17 mouse cellular contexts compared by ENCODE assay signal in genomic region chr2:152947098-152947497, GRCm38 (mm10). TPM values are rescaled to one million over a fixed set of nuclear protein-coding genes. Genes with fewer than 3 reads are reported as not detected.
DNase-seq lines count a peak whose midpoint lies in the region; ATAC-seq and TF ChIP-seq lines count a peak whose summit lies in the region.
"Had no signal": no experiment of that assay in that cellular context is flagged by ENCODE, and none has a peak within 500 bp of the region (broad histone marks: within the 10 kb centered on the region; RNA-seq: fewer than 3 reads in every experiment).

No protein-coding gene starts in this region.

- DNase-seq in cerebellum, adult 8-10 months = peak; percentile 28
- DNase-seq in layer of hippocampus, adult 11-12 months (ENCODE audit: low spot score) = peak; percentile 69
- DNase-seq in layer of hippocampus, postnatal 25 days (ENCODE audit: extremely low spot score in 1 of 2, low spot score in 1 of 2) = no peak
- peak; percentile 79 for DNase-seq in brain, embryonic 14.5 days (ENCODE audit: low read depth)
- DNase-seq in layer of hippocampus, adult 9-11 months = peak; percentile 78
- DNase-seq in urinary bladder, adult 18-20 months (ENCODE audit: low spot score in 2 of 2) = no peak
- DNase-seq in heart, adult 18-20 months = no peak
- DNase-seq: adrenal gland, postnatal 25 days; heart, postnatal 14 days; right cerebral cortex, postnatal 4 days had no signal

- TF ChIP-seq POLR2A in brain, embryonic 14.5 days (IDR thresholded peaks at IDR 0.05; ENCODE audit: borderline replicate concordance, extremely low read depth, insufficient read depth, insufficient read length, poor library complexity, severe bottlenecking) = no peak

- ATAC-seq in cerebellum, adult (ENCODE audit: insufficient number of reproducible peaks, low FRiP score, low TSS enrichment) = no peak
- ATAC-seq: intestine, embryonic 15.5 days had no signal

- TF ChIP-seq CTCF in brain, embryonic 14.5 days (IDR thresholded peaks at IDR 0.05; ENCODE audit: borderline replicate concordance, extremely low read depth, insufficient read depth, insufficient read length) = no peak

RNA-seq across cellular contexts. Expression of gene Dusp15, which starts 4.4 kb away (rescaled TPM):
- 10 to 100 TPM; 14.5 to 17.1 TPM for total RNA-seq in layer of hippocampus, postnatal 25 days (2021)
- 20.6 and 23.9 TPM in 2 replicates for polyA plus RNA-seq in brain, embryonic 14.5 days (2012; rRNA removed)
- total RNA-seq in heart, adult 18-20 months (2021) = not detected
- total RNA-seq: granulocyte monocyte progenitor cell, adult 5-6 weeks; liver, adult 2 months; megakaryocyte, adult 5-6 weeks had no signal
- polyA plus RNA-seq: liver, adult 2 months had no signal

RNA-seq across cellular contexts. Expression of gene Foxs1, which starts 14.1 kb away (rescaled TPM):
- total RNA-seq in layer of hippocampus, postnatal 25 days (2021) = 1 to 10 TPM in 1 of 2 experiments, under 1 TPM in 1; 0.56 to 1.0 TPM
- 4.6 and 5.4 TPM in 2 replicates for polyA plus RNA-seq in brain, embryonic 14.5 days (2012; rRNA removed)
- 1 to 10 TPM; 2.2 to 2.6 TPM for total RNA-seq in heart, adult 18-20 months (2021)
- total RNA-seq: granulocyte monocyte progenitor cell, adult 5-6 weeks; liver, adult 2 months; megakaryocyte, adult 5-6 weeks had no signal

RNA-seq across cellular contexts. Expression of gene Ttll9, which starts 15.2 kb away (rescaled TPM):
- total RNA-seq in layer of hippocampus, postnatal 25 days (2021) = 1 to 10 TPM in 1 of 2 experiments, under 1 TPM in 1; 0.94 to 1.3 TPM
- 4.5 and 5.8 TPM in 2 replicates for polyA plus RNA-seq in brain, embryonic 14.5 days (2012; rRNA removed)
- not detected for total RNA-seq in heart, adult 18-20 months (2021)
- total RNA-seq: adrenal gland, postnatal 25 days; heart, postnatal 14 days; liver, adult 2 months had no signal

RNA-seq across cellular contexts. Expression of gene Mylk2, which starts 35.9 kb away (rescaled TPM):
- total RNA-seq in layer of hippocampus, postnatal 25 days (2021) = not detected
- not detected in 2 replicates for polyA plus RNA-seq in brain, embryonic 14.5 days (2012; rRNA removed)
- under 1 TPM in 1 of 2 experiments, not detected in 1; 0.13 TPM for total RNA-seq in heart, adult 18-20 months (2021)
- total RNA-seq: adrenal gland, postnatal 25 days; granulocyte monocyte progenitor cell, adult 5-6 weeks; left cerebral cortex, adult 18-20 months; megakaryocyte, adult 5-6 weeks had no signal
- polyA plus RNA-seq: frontal cortex, adult 2 months; liver, adult 2 months had no signal

Comparison
In these comparisons a context has a peak if more than half of its experiments do, and no peak if none do; other contexts are left out.
1. DNase-seq: peak in cerebellum, adult 8-10 months (single experiment), layer of hippocampus, adult 11-12 months (single experiment), brain, embryonic 14.5 days (single experiment) and layer of hippocampus, adult 9-11 months (single experiment); none in layer of hippocampus, postnatal 25 days (0 of 2), urinary bladder, adult 18-20 months (0 of 2) and heart, adult 18-20 months (0 of 2).
2. RNA of gene Dusp15, which starts 4.4 kb away (total RNA-seq): 14.5 to 17.1 TPM in layer of hippocampus, postnatal 25 days; not detected in heart, adult 18-20 months; every median in the first group is over 10 times any median in the second.